Mouse (Mus musculus) thymus, adult 2 months (tissue): ENCODE measurements around the gene Tbc1d30. TPM values are rescaled to one million over a fixed set of nuclear protein-coding genes. Genes with fewer than 3 reads are reported as not detected.

Experiments used
- DNase-seq: peaks from one replicate; pipeline ENCODE4 v3.0.0; 2021
- H3K27ac ChIP-seq: fragments of 200-500 bp; 2 replicates; pipeline ENCODE4 v1.5.1; 2012; ENCODE audit warnings: low read length, control low read depth; ENCODE audit not compliant: control insufficient read depth, insufficient read depth
- H3K27me3 ChIP-seq: fragments of 200-500 bp; 2 replicates; pipeline ENCODE4 v1.6.1; 2012; ENCODE audit warnings: mild to moderate bottlenecking, low read length, moderate library complexity, mixed read lengths; ENCODE audit not compliant: control insufficient read depth, insufficient read depth
- H3K36me3 ChIP-seq: fragments of 200-500 bp; 2 replicates; pipeline ENCODE4 v1.6.1; 2012; ENCODE audit warnings: mild to moderate bottlenecking, low read length, moderate library complexity; ENCODE audit not compliant: control insufficient read depth, insufficient read depth
- H3K4me1 ChIP-seq: fragments of 200-500 bp; replicated peaks from 2 replicates; pipeline ENCODE4 v1.6.1; 2012; ENCODE audit warnings: low read length; ENCODE audit not compliant: control insufficient read depth, insufficient read depth
- H3K4me3 ChIP-seq: fragments of 200-500 bp; 2 replicates; pipeline ENCODE4 v1.5.1; 2012; ENCODE audit warnings: mild to moderate bottlenecking, low read length, control low read depth, moderate library complexity; ENCODE audit not compliant: control insufficient read depth, insufficient read depth
- CTCF ChIP-seq: fragments of 200-500 bp; IDR thresholded peaks from 2 replicates; pipeline ENCODE4 v1.5.1; 2012; ENCODE audit warnings: mild to moderate bottlenecking, control low read depth, low read length, moderate library complexity, borderline replicate concordance; ENCODE audit not compliant: control insufficient read depth, poor library complexity, insufficient read depth; ENCODE audit errors: extremely low read depth
- POLR2A ChIP-seq: fragments of 200-500 bp; IDR thresholded peaks from 2 replicates; pipeline ENCODE4 v1.6.1; 2012; ENCODE audit warnings: mild to moderate bottlenecking, low read length, control low read depth, moderate library complexity; ENCODE audit not compliant: control insufficient read depth, poor library complexity, insufficient read depth; ENCODE audit errors: extremely low read depth
- WGBS: fragments of 180-500 bp; shearing (Covaris S2); methylation state at CpG from one replicate; pipeline ENCODE4 v1.1.7; 2018; 5-methylcytosine and 5-hydroxymethylcytosine counted together
- polyA plus RNA-seq: library from polyadenylated mRNA; depleted of rRNA; stranded (reverse); fragments of >200 nt; gene quantifications from 2 replicates; pipeline ENCODE4 v1.2.3, GENCODE M21; 2012

The Tbc1d30 gene
- polyA plus RNA-seq, 1 experiment = 0.51 TPM

DNA sequence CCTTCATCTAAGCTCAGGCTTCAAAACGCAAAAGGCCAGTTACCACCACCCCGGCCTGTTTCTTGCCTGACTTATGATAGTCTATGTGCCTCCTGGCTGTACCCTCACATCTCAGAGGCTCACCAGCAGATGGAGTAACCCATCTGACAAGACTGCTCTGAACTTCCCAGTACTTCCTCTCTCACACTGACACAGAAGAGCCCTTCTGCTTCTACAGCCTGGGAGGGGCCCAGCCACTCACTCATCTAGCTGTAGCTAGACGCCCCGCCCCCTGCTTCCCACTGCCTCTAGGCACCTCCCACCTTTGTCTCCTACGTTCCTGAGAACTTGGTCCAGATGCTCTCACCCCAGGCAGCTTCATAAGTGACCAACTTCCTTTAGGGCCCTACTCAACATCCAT lies 45.6 kb downstream of the Tbc1d30 start:
- no peaks in the 10 kb centered on the region for H3K36me3 ChIP-seq
- 24% methylated on average over 5 of the region's 5 CpGs for WGBS
- TF ChIP-seq CTCF (no peak), POLR2A (no peak)
- no peak overlapping the region for H3K4me3 ChIP-seq
- H3K27me3 ChIP-seq = peaks cover 11% of the 10 kb centered on the region; the same call in 1 of the 2 replicates
- no peak overlapping the region for H3K27ac ChIP-seq
- H3K4me1 ChIP-seq = peaks cover 8% of the 10 kb centered on the region; the same call in 1 of the 2 replicates
- peak; percentile 35 for DNase-seq

- 91% methylated on average over 3 of the region's 3 CpGs for WGBS
- no peaks in the 10 kb centered on the region for H3K4me1 ChIP-seq
- no peak overlapping the region for H3K27ac ChIP-seq
- TF ChIP-seq CTCF (no peak), POLR2A (no peak)
- 0 out of 2 replicates have a peak, but pooled peaks cover 2% of the 10 kb centered on the region for H3K27me3 ChIP-seq
- no peaks in the 10 kb centered on the region for H3K36me3 ChIP-seq
- no peak for DNase-seq
- H3K4me3 ChIP-seq = no peak overlapping the region
Measured at GRCm38 (mm10) chr10:121303559-121303958, 47.5 kb downstream of the Tbc1d30 start.

DNA sequence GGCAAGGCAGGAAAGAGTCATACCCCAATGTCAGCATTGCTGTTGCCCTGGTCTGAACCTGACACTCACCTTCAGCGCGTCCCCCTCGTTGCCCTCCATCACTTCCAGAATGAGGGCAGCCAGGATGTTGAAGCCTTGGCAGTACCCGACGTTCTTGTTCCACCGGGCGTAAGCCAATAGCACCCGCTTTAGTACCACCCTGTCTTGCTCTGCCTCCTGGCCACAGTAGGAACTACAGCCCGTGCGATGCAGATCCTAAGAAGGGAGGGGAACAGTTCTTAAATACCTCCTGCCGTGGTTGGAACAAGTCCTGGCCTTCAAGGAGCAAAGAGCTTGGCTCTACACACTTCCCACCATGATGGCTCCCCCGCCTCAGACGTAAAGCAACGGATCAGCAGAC lies 49.2 kb downstream of the Tbc1d30 start:
- Histone ChIP-seq H3K4me3 (no peak overlapping the region), H3K36me3 (no peaks in the 10 kb centered on the region), H3K27ac (no peak overlapping the region), H3K27me3 (no peaks in the 10 kb centered on the region), H3K4me1 (peaks cover 10% of the 10 kb centered on the region)
- WGBS = 93% methylated on average over 14 of the region's 14 CpGs
- no peak for TF ChIP-seq POLR2A
- no peak for TF ChIP-seq CTCF
- DNase-seq = no peak

GRCm38 (mm10) chr10:121300659-121301058 lies 50.4 kb downstream of the Tbc1d30 start:
- WGBS = 76% methylated on average over 7 of the region's 7 CpGs
- no peak overlapping the region for H3K27ac ChIP-seq
- H3K27me3 ChIP-seq = no peaks in the 10 kb centered on the region
- DNase-seq = no peak
- no peaks in the 10 kb centered on the region for H3K36me3 ChIP-seq
- H3K4me3 ChIP-seq = no peak overlapping the region
- H3K4me1 ChIP-seq = peaks cover 10% of the 10 kb centered on the region
- TF ChIP-seq POLR2A (no peak), CTCF (no peak)

DNA sequence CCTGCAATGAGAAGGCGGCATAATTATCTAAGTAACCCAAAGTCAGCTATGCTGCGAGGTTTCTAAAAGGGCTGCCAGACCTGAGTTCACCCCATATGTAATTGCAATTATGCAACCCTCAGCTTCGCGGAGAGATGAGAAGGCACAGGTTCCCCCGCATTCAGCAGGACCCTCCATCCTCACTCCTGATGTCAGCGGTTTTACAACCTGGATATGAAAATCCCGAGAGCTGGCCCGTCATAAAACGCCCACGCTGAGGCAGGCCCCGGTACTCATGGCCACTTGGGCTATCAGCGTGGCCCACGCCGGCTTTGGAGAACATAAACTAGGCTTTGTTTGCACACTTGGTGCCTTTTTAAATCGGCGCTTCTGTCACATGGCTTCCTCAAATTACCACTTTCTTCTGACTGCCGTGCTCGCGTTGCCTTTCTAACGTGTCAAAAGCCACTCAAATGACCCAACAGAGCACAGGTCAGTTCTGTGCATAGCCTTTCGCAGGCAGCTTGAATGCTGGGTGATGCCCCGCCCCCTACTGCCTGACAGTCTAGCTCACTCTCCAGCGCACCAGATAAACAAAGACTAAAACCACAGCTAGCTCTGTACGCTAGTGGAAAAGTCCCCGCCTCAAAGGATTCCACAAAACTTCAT lies 53.9 kb downstream of the Tbc1d30 start:
- peak; percentile 54 for DNase-seq
- 22% methylated on average over 25 of the region's 25 CpGs for WGBS
- TF ChIP-seq CTCF (no peak), POLR2A (no peak)

GRCm38 (mm10) chr10:121294471-121294870 lies 56.6 kb downstream of the Tbc1d30 start:
- no peak overlapping the region for H3K27ac ChIP-seq
- 88% methylated on average over 16 of the region's 16 CpGs for WGBS
- H3K27me3 ChIP-seq = no peaks in the 10 kb centered on the region
- TF ChIP-seq POLR2A (no peak), CTCF (no peak)
- H3K4me3 ChIP-seq = 0 out of 2 replicates have a peak overlapping the region, but pooled peaks have one; percentile 5
- H3K4me1 ChIP-seq = peaks cover 25% of the 10 kb centered on the region
- H3K36me3 ChIP-seq = no peaks in the 10 kb centered on the region
- DNase-seq = no peak

More for the DNA sequence above, 53.9 kb downstream of the Tbc1d30 start:
- H3K27me3 ChIP-seq = no peaks in the 10 kb centered on the region
- peaks cover 20% of the 10 kb centered on the region for H3K4me1 ChIP-seq
- H3K4me3 ChIP-seq = peak overlapping the region; percentile 23
- no peaks in the 10 kb centered on the region for H3K36me3 ChIP-seq
- no peak overlapping the region for H3K27ac ChIP-seq

- Histone ChIP-seq H3K36me3 (no peaks in the 10 kb centered on the region), H3K27me3 (no peaks in the 10 kb centered on the region), H3K4me1 (peaks cover 25% of the 10 kb centered on the region), H3K27ac (no peak overlapping the region), H3K4me3 (0 out of 2 replicates have a peak overlapping the region, but pooled peaks have one; percentile 5)
- DNase-seq = no peak
- 34% methylated on average over 8 of the region's 8 CpGs for WGBS
- no peak for TF ChIP-seq POLR2A
- no peak for TF ChIP-seq CTCF
Measured at GRCm38 (mm10) chr10:121293829-121294228, 57.2 kb downstream of the Tbc1d30 start.
